Mouse (Mus musculus): ENCODE data around the gene Gm49325. TPM values are rescaled to one million over a fixed set of nuclear protein-coding genes. Genes with fewer than 3 reads are reported as not detected.
"Not testable (repeated sequence)": the region's sequence is repeated elsewhere in the genome, so short reads cannot be mapped to it uniquely, and the experiment has no call there.

Gm49325 gene
- polyA plus RNA-seq, 1 experiment: 53.4 TPM

DNA sequence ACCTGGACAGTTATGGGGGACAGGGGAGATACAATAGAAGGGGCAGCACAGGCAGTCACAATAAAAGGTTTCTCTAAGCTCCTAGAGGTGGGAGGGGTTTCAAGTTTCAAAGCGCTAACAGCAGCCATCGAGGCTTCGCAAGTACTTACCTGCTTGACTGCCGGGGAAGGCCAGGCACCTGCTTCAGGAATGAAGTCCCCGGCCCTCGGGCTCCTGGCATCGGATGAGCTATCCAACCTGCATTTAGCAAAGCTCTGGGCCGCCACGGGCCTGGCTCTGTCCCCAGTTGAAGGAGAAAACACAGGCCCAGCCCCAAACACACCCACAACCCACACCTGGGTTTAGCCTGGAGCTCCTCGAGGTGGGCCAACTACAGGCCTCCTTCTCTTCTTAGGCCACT lies 81.0 kb downstream of the Gm49325 start:
- no peak for TF ChIP-seq CTCF (IDR thresholded peaks at IDR 0.05; ENCODE audit: borderline replicate concordance, insufficient read depth, low read length)
- TF ChIP-seq POLR2A (IDR thresholded peaks at IDR 0.05; ENCODE audit: low read depth, low read length): no peak
- Histone ChIP-seq H3K27ac (ENCODE audit: insufficient read depth, low read length) (no peak overlapping the region), H3K4me1 (ENCODE audit: control insufficient read depth, insufficient read depth, low read length) (no peaks in the 10 kb centered on the region), H3K4me3 (ENCODE audit: insufficient read depth, low read length) (no peak overlapping the region)

DNA sequence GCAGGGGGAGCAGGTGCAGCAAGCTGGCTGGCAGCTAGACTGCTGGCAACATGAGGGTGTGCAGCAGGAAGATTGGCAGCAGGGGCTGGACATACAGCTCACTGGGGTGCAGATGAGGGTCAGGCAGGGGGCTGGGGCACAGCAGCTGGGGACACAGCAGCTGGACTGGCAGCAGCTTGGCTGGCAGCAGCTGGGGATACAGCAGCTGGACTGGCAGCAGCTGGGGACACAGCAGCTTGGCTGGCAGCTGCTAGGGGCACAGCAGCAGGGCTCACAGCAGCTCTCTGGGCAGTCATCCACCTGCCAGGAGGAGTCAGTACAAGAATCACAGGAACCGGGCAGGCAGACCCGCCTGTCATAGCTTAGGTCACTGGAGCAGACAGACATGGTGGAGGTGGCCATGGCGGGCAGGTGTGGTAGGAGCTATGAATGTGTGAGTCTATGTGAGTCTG lies 84.4 kb downstream of the Gm49325 start, which contains the start of gene Gm19402:
TSS of gene Gm19402 (minus strand) at position 402 of the 452 bp plus-strand sequence.
- not testable (repeated sequence) for H3K27ac ChIP-seq (ENCODE audit: insufficient read depth, low read length); H3K4me3 ChIP-seq (ENCODE audit: insufficient read depth, low read length); H3K4me1 ChIP-seq (ENCODE audit: control insufficient read depth, insufficient read depth, low read length)

Other genes with a start within 250 kb of the Gm49325 start
- 10.3 and 11.5 TPM in 2 replicates for gene Adarb1, start 187.9 kb upstream of the Gm49325 start, polyA plus RNA-seq (2011; ENCODE audit: insufficient read length, low read depth, missing spikeins)
- 28.9 and 30.5 TPM in 2 replicates for gene Fam207a, start 90.4 kb upstream of the Gm49325 start, polyA plus RNA-seq (2011; ENCODE audit: insufficient read length, low read depth, missing spikeins)
- 0.57 and 1.4 TPM in 2 replicates for gene Itgb2, start 75.9 kb upstream of the Gm49325 start, polyA plus RNA-seq (2011; ENCODE audit: insufficient read length, low read depth, missing spikeins)
- 138 and 151 TPM in 2 replicates for gene Pttg1ip, start 24.5 kb upstream of the Gm49325 start, polyA plus RNA-seq (2011; ENCODE audit: insufficient read length, low read depth, missing spikeins)
- gene Sumo3, start 100 bp upstream of the Gm49325 start, polyA plus RNA-seq (2011; ENCODE audit: insufficient read length, low read depth, missing spikeins): 130 and 167 TPM in 2 replicates
- 62.1 and 63.8 TPM in 2 replicates for gene Ube2g2, start 16.1 kb downstream of the Gm49325 start, polyA plus RNA-seq (2011; ENCODE audit: insufficient read length, low read depth, missing spikeins)
- not detected in 2 replicates for gene Tspear, start 80.4 kb downstream of the Gm49325 start, polyA plus RNA-seq (2011; ENCODE audit: insufficient read length, low read depth, missing spikeins)
- not detected in 2 replicates for gene Gm19402, start 84.6 kb downstream of the Gm49325 start, polyA plus RNA-seq (2011; ENCODE audit: insufficient read length, low read depth, missing spikeins)
- gene Gm9508, start 91.0 kb downstream of the Gm49325 start, polyA plus RNA-seq (2011; ENCODE audit: insufficient read length, low read depth, missing spikeins): not detected in 2 replicates
- not detected in 2 replicates for gene Gm10272, start 100.4 kb downstream of the Gm49325 start, polyA plus RNA-seq (2011; ENCODE audit: insufficient read length, low read depth, missing spikeins)
- gene Gm10024, start 105.3 kb downstream of the Gm49325 start, polyA plus RNA-seq (2011; ENCODE audit: insufficient read length, low read depth, missing spikeins): not detected in 2 replicates
- not detected in 2 replicates for gene Gm10142, start 109.6 kb downstream of the Gm49325 start, polyA plus RNA-seq (2011; ENCODE audit: insufficient read length, low read depth, missing spikeins)
- not detected in 2 replicates for gene Krtap12-1, start 114.4 kb downstream of the Gm49325 start, polyA plus RNA-seq (2011; ENCODE audit: insufficient read length, low read depth, missing spikeins)
- not detected in 2 replicates for gene Gm10100, start 120.3 kb downstream of the Gm49325 start, polyA plus RNA-seq (2011; ENCODE audit: insufficient read length, low read depth, missing spikeins)
- not detected in 2 replicates for gene Gm18596, start 136.4 kb downstream of the Gm49325 start, polyA plus RNA-seq (2011; ENCODE audit: insufficient read length, low read depth, missing spikeins)
- gene Gm9736, start 145.2 kb downstream of the Gm49325 start, polyA plus RNA-seq (2011; ENCODE audit: insufficient read length, low read depth, missing spikeins): not detected in 2 replicates
- not detected in 2 replicates for gene Gm3233, start 153.5 kb downstream of the Gm49325 start, polyA plus RNA-seq (2011; ENCODE audit: insufficient read length, low read depth, missing spikeins)
- gene Gm3238, start 165.1 kb downstream of the Gm49325 start, polyA plus RNA-seq (2011; ENCODE audit: insufficient read length, low read depth, missing spikeins): not detected in 2 replicates
- gene Gm7138, start 170.7 kb downstream of the Gm49325 start, polyA plus RNA-seq (2011; ENCODE audit: insufficient read length, low read depth, missing spikeins): not detected in 2 replicates
- not detected in 2 replicates for gene Gm3250, start 176.3 kb downstream of the Gm49325 start, polyA plus RNA-seq (2011; ENCODE audit: insufficient read length, low read depth, missing spikeins)
- not detected in 2 replicates for gene Gm7137, start 182.0 kb downstream of the Gm49325 start, polyA plus RNA-seq (2011; ENCODE audit: insufficient read length, low read depth, missing spikeins)
- gene Gm9639, start 188.9 kb downstream of the Gm49325 start, polyA plus RNA-seq (2011; ENCODE audit: insufficient read length, low read depth, missing spikeins): not detected in 2 replicates
- not detected in 2 replicates for gene Gm19668, start 192.9 kb downstream of the Gm49325 start, polyA plus RNA-seq (2011; ENCODE audit: insufficient read length, low read depth, missing spikeins)
- gene Gm9507, start 205.6 kb downstream of the Gm49325 start, polyA plus RNA-seq (2011; ENCODE audit: insufficient read length, low read depth, missing spikeins): not detected in 2 replicates
- not detected in 2 replicates for gene Gm2696, start 208.5 kb downstream of the Gm49325 start, polyA plus RNA-seq (2011; ENCODE audit: insufficient read length, low read depth, missing spikeins)
- gene Krtap10-4, start 220.9 kb downstream of the Gm49325 start, polyA plus RNA-seq (2011; ENCODE audit: insufficient read length, low read depth, missing spikeins): not detected in 2 replicates
- gene Krtap10-10, start 229.8 kb downstream of the Gm49325 start, polyA plus RNA-seq (2011; ENCODE audit: insufficient read length, low read depth, missing spikeins): not detected in 2 replicates
- gene Gm36176, start 240.6 kb downstream of the Gm49325 start, polyA plus RNA-seq (2011; ENCODE audit: insufficient read length, low read depth, missing spikeins): not detected in 2 replicates
- gene Gm10318, start 246.7 kb downstream of the Gm49325 start, polyA plus RNA-seq (2011; ENCODE audit: insufficient read length, low read depth, missing spikeins): not detected in 2 replicates